Mouse (Mus musculus): ENCODE results near the gene Cd209d. TPM values are rescaled to one million over a fixed set of nuclear protein-coding genes. Genes with fewer than 3 reads are reported as not detected.
"Not testable (repeated sequence)": the region's sequence is repeated elsewhere in the genome, so short reads cannot be mapped to it uniquely, and the experiment has no call there.

Gene Cd209d
- polyA plus RNA-seq (2011; ENCODE audit: insufficient read depth, insufficient read length, low read depth, missing spikeins), result not detected in 2 replicates

DNA sequence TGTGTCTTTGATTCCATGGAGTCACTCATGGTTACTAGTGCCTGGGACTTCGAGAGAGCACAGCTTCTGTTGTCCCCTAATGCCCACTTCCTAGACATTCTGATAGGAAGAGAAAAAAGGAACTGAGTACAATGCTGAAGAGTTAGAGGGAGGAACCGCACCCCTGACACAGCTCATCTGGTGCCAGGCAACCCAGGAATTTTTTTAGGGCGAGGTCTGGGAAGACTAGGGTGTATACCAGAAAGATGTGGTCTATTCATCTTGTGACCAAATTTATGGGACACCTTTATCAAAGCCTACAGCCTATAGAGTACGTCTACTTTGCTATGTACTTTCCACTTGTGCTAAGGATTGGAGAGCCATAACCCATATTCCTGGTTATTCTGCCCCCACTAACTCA lies at the start of gene Cd209d:
Cd209d (minus strand) TSS at position 101 of the 400 bp plus-strand sequence.
- TF ChIP-seq EP300 (IDR thresholded peaks at IDR 0.05; ENCODE audit: insufficient read depth, low read depth, low read length) (no peak), CTCF (IDR thresholded peaks at IDR 0.05; ENCODE audit: low read depth, low read length) (no peak)
- Histone ChIP-seq H3K4me3 (ENCODE audit: low read depth, low read length) (no peak within 1 kb of the TSS), H3K36me3 (ENCODE audit: control insufficient read depth, insufficient read depth, low read length, poor library complexity, severe bottlenecking) (no peaks in the 10 kb centered on the region), H3K4me1 (ENCODE audit: control insufficient read depth, insufficient read depth, low read length) (no peaks in the 10 kb centered on the region), H3K27me3 (ENCODE audit: control insufficient read depth, insufficient read depth, low read length, poor library complexity, severe bottlenecking) (no peaks in the 10 kb centered on the region), H3K9ac (ENCODE audit: low read depth, poor library complexity, severe bottlenecking) (no peak within 1 kb of the TSS), H3K9me3 (replicated peaks; ENCODE audit: control insufficient read depth, insufficient read depth, low read length, poor library complexity, severe bottlenecking) (0 out of 2 replicates have a peak, but pooled peaks cover 3% of the 10 kb centered on the region), H3K27ac (ENCODE audit: insufficient read depth, low read length) (0 out of 2 replicates have a peak within 1 kb of the TSS, but pooled peaks have one; percentile 13)

DNA sequence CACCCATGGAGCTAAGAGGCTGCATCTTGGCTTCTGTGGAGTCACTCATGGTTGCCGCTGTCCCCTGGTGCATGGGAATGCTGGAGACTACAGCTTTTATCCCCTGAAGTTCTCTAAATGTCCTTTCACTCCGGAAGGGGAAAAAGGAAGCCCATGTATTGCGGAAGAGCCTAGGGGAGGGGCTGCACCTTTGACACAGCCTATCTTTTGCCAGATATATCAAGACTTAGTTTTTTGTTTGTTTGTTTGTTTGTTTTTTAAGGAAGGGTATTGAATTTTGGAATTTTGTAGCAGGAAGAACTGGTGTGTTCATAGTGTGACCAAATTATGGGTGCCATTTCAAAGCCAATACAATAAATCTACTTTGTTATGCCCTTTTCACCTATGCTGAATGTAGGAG lies 48.4 kb upstream of the Cd209d start, which contains the start of gene Cd209b:
Cd209b (minus strand) TSS at position 101 of the 400 bp plus-strand sequence.
- H3K27me3 ChIP-seq (ENCODE audit: control insufficient read depth, insufficient read depth, low read length, poor library complexity, severe bottlenecking), result no peaks in the 10 kb centered on the region; the same call in 1 of the 2 replicates
- H3K36me3 ChIP-seq (ENCODE audit: control insufficient read depth, insufficient read depth, low read length, poor library complexity, severe bottlenecking), result no peaks in the 10 kb centered on the region
- H3K4me1 ChIP-seq (ENCODE audit: control insufficient read depth, insufficient read depth, low read length), result no peaks in the 10 kb centered on the region
- no peaks in the 10 kb centered on the region for H3K9me3 ChIP-seq (replicated peaks; ENCODE audit: control insufficient read depth, insufficient read depth, low read length, poor library complexity, severe bottlenecking)
- H3K27ac ChIP-seq (ENCODE audit: insufficient read depth, low read length), result no peak within 1 kb of the TSS
- TF ChIP-seq CTCF (IDR thresholded peaks at IDR 0.05; ENCODE audit: low read depth, low read length) (no peak), POLR2A (IDR thresholded peaks at IDR 0.05; ENCODE audit: insufficient read depth, low read length) (no peak), EP300 (IDR thresholded peaks at IDR 0.05; ENCODE audit: insufficient read depth, low read depth, low read length) (no peak)
- no peak within 1 kb of the TSS for H3K4me3 ChIP-seq (ENCODE audit: low read depth, low read length)
- no peak within 1 kb of the TSS for H3K9ac ChIP-seq (ENCODE audit: low read depth, poor library complexity, severe bottlenecking)

DNA sequence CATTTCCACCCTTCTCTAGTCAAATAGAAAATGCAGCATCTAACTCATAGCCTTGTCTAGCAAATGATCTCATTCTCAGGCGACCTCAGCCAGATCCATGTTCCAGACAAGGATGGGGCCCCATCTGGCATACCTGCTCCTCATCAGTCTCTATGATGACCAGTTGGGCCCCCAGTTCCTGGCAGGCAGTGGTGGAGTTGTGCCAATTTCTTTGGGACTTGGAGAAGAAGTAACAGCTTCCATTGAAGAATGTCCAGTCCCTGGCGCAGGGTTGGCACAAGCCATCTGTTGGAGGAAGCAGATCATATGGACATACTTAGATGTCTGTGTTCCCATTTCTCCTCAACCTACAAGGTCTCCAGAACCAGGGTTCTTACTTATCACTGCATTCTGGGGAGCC lies 2.2 kb downstream of the Cd209d start:
- H3K9me3 ChIP-seq (replicated peaks; ENCODE audit: control insufficient read depth, insufficient read depth, low read length, poor library complexity, severe bottlenecking), result 0 out of 2 replicates have a peak, but pooled peaks cover 3% of the 10 kb centered on the region
- H3K27me3 ChIP-seq (ENCODE audit: control insufficient read depth, insufficient read depth, low read length, poor library complexity, severe bottlenecking), result no peaks in the 10 kb centered on the region
- no peak overlapping the region for H3K27ac ChIP-seq (ENCODE audit: insufficient read depth, low read length)
- no peak for TF ChIP-seq POLR2A (IDR thresholded peaks at IDR 0.05; ENCODE audit: insufficient read depth, low read length)
- no peak for TF ChIP-seq EP300 (IDR thresholded peaks at IDR 0.05; ENCODE audit: insufficient read depth, low read depth, low read length)
- TF ChIP-seq CTCF (IDR thresholded peaks at IDR 0.05; ENCODE audit: low read depth, low read length), result no peak
- H3K36me3 ChIP-seq (ENCODE audit: control insufficient read depth, insufficient read depth, low read length, poor library complexity, severe bottlenecking), result no peaks in the 10 kb centered on the region
- no peak overlapping the region for H3K9ac ChIP-seq (ENCODE audit: low read depth, poor library complexity, severe bottlenecking)
- no peak overlapping the region for H3K4me3 ChIP-seq (ENCODE audit: low read depth, low read length)
- H3K4me1 ChIP-seq (ENCODE audit: control insufficient read depth, insufficient read depth, low read length), result no peaks in the 10 kb centered on the region

DNA sequence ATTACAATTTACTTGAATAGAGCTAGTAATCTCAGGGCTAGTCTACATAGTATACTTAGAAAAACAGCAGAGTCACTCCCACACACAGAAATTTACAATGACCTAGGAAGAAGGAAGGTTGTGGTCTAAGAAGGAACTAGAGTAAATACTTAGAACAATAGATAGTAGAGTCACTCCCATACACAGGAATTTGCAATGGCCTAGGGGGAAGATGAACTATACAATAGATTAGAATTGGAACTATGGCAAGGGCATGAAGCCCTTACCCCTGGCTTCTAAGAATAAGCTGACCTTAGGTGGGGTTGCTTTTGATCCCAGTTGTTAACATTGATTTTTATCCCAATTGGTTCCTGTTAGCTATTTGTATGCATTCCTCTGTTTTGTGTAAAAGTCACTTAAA lies 15.6 kb downstream of the Cd209d start:
- H3K9ac ChIP-seq (ENCODE audit: low read depth, poor library complexity, severe bottlenecking); H3K36me3 ChIP-seq (ENCODE audit: control insufficient read depth, insufficient read depth, low read length, poor library complexity, severe bottlenecking); H3K4me3 ChIP-seq (ENCODE audit: low read depth, low read length); H3K4me1 ChIP-seq (ENCODE audit: control insufficient read depth, insufficient read depth, low read length); H3K27me3 ChIP-seq (ENCODE audit: control insufficient read depth, insufficient read depth, low read length, poor library complexity, severe bottlenecking): not testable (repeated sequence)
- peak overlapping the region; percentile 97 for H3K27ac ChIP-seq (ENCODE audit: insufficient read depth, low read length)
- H3K9me3 ChIP-seq (replicated peaks; ENCODE audit: control insufficient read depth, insufficient read depth, low read length, poor library complexity, severe bottlenecking), result peaks cover 26% of the 10 kb centered on the region

DNA sequence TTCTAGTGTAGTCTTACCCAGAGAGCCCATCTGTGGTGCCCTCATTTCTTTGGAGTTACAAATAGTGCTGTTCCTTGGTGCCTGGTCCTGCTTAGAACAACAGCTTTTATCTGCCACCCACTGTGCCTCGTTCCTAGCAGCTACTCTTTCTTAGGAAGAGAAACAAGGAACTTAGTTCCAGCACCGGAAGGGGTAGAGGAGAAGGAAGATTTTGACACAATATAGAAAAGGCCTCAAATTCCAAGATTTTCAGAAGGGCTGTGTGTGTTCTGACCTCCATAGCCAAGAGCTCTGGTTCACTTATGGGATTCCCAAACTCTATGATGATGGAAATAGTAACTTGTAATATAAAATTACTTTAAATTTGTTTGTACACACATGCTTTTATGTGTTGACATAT lies 24.1 kb downstream of the Cd209d start, which contains the start of gene Cd209e:
Cd209e (minus strand) TSS at position 101 of the 400 bp plus-strand sequence.
- H3K27me3 ChIP-seq (ENCODE audit: control insufficient read depth, insufficient read depth, low read length, poor library complexity, severe bottlenecking), result no peaks in the 10 kb centered on the region
- no peak within 1 kb of the TSS for H3K9ac ChIP-seq (ENCODE audit: low read depth, poor library complexity, severe bottlenecking)
- H3K9me3 ChIP-seq (replicated peaks; ENCODE audit: control insufficient read depth, insufficient read depth, low read length, poor library complexity, severe bottlenecking), result peaks cover 4% of the 10 kb centered on the region
- no peaks in the 10 kb centered on the region for H3K36me3 ChIP-seq (ENCODE audit: control insufficient read depth, insufficient read depth, low read length, poor library complexity, severe bottlenecking)
- no peak within 1 kb of the TSS for H3K27ac ChIP-seq (ENCODE audit: insufficient read depth, low read length)
- no peak within 1 kb of the TSS for H3K4me3 ChIP-seq (ENCODE audit: low read depth, low read length)
- H3K4me1 ChIP-seq (ENCODE audit: control insufficient read depth, insufficient read depth, low read length), result no peaks in the 10 kb centered on the region
- no peak for TF ChIP-seq POLR2A (IDR thresholded peaks at IDR 0.05; ENCODE audit: insufficient read depth, low read length)
- TF ChIP-seq EP300 (IDR thresholded peaks at IDR 0.05; ENCODE audit: insufficient read depth, low read depth, low read length), result no peak
- no peak for TF ChIP-seq CTCF (IDR thresholded peaks at IDR 0.05; ENCODE audit: low read depth, low read length)

Other genes with a start within 250 kb of the Cd209d start
- gene Stxbp2, start 247.6 kb downstream of the Cd209d start, polyA plus RNA-seq (2011; ENCODE audit: insufficient read depth, insufficient read length, low read depth, missing spikeins), result 125 and 145 TPM in 2 replicates
- 0.94 and 1.8 TPM in 2 replicates for gene Retn, start 222.8 kb downstream of the Cd209d start, polyA plus RNA-seq (2011; ENCODE audit: insufficient read depth, insufficient read length, low read depth, missing spikeins)
- not detected in 2 replicates for gene Mcemp1, start 212.8 kb downstream of the Cd209d start, polyA plus RNA-seq (2011; ENCODE audit: insufficient read depth, insufficient read length, low read depth, missing spikeins)
- gene Fcor, start 206.2 kb downstream of the Cd209d start, polyA plus RNA-seq (2011; ENCODE audit: insufficient read depth, insufficient read length, low read depth, missing spikeins), result 8.4 and 11.9 TPM in 2 replicates
- 18.2 and 18.7 TPM in 2 replicates for gene Trappc5, start 202.3 kb downstream of the Cd209d start, polyA plus RNA-seq (2011; ENCODE audit: insufficient read depth, insufficient read length, low read depth, missing spikeins)
- not detected in 2 replicates for gene Fcer2a, start 184.4 kb downstream of the Cd209d start, polyA plus RNA-seq (2011; ENCODE audit: insufficient read depth, insufficient read length, low read depth, missing spikeins)
- not detected in 2 replicates for gene Clec4g, start 157.9 kb downstream of the Cd209d start, polyA plus RNA-seq (2011; ENCODE audit: insufficient read depth, insufficient read length, low read depth, missing spikeins)
- not detected in 2 replicates for gene Cd209a, start 129.6 kb downstream of the Cd209d start, polyA plus RNA-seq (2011; ENCODE audit: insufficient read depth, insufficient read length, low read depth, missing spikeins)
- not detected in 2 replicates for gene Cd209e, start 24.2 kb downstream of the Cd209d start, polyA plus RNA-seq (2011; ENCODE audit: insufficient read depth, insufficient read length, low read depth, missing spikeins)
- gene Cd209b, start 48.3 kb upstream of the Cd209d start, polyA plus RNA-seq (2011; ENCODE audit: insufficient read depth, insufficient read length, low read depth, missing spikeins), result not detected in 2 replicates
- not detected in 2 replicates for gene Cd209c, start 76.2 kb upstream of the Cd209d start, polyA plus RNA-seq (2011; ENCODE audit: insufficient read depth, insufficient read length, low read depth, missing spikeins)
- gene Cd209f, start 227.3 kb upstream of the Cd209d start, polyA plus RNA-seq (2011; ENCODE audit: insufficient read depth, insufficient read length, low read depth, missing spikeins), result not detected in 2 replicates

Measured in ES-Bruce4 (cell line).